Mouse (Mus musculus) cerebellum, adult 11 months (tissue): ENCODE measurements around the gene Mvk.

Experiments
- DNase-seq: peaks from one replicate; pipeline ENCODE4 v3.0.0; 2022

Mvk gene

GRCm38 (mm10) chr5:114443566-114444367 is at the start of gene Mvk, which contains the start of gene Mmab:
TSS of gene Mvk (plus strand) at chr5:114444269.
TSS of gene Mmab (minus strand) at chr5:114444060.
- DNase-seq: peak; percentile 97

GRCm38 (mm10) chr5:114406592-114406991 is 37.5 kb upstream of the Mvk start:
- no peak for DNase-seq

DNA sequence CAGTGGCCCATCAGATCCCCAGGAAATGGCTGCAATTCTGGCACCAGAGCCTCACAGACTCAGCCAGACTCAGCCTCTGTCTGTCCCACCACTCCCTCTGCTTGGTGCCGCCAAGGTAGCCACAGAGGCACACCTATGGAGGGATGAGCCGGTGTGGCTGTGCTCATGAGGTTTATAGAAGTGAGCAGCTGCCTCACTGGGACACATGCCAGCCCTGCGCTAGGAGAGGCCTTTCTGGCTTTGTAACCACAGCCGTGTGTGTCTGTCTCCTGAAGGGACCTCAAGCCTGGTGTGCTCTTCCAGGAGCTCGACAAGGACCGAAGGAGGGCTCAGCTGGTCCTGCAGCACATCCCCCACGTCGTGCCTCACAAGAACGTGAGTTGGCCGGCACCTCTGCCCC is 36.8 kb upstream of the Mvk start:
- DNase-seq: peak; percentile 30

DNA sequence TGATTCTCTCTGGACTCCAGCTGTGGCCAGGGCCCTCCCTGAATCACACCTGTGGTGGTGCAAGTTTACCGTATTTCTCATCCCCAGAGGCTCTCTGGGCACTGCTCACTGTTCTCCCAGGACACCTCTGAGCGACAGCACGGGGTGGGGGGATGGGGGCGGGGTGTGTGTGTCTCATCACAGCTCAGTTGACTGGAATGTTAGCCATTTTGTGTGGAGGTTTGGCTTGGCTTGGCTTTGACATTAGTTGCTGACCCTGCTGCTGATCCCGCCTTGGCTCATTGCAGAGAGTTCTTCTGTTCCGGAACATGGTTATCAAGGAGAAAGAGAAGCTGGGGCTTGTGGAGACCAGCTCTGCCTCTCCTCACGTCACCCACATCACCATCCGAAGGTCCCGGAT is 36.3 kb upstream of the Mvk start:
- DNase-seq: no peak

DNA sequence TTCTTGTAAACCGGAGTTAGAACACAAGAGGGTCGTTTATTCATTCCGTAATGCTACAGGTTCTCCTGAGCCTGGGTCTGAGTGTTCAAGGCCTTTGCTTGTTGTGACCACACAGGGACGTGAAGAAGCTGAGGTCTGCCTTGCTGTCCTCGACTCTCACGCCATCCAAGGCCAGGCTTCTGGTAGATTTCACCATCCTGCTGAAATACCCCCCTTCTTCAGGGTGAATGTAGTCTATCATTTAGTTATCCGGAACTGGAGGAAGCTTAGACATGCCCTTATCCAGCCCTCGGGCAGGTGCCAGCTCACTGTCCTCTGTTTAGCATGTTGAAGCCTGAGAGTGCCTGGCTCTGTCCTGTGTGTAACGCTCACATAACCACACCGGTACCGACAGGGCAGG is 35.2 kb upstream of the Mvk start:
- no peak for DNase-seq

GRCm38 (mm10) chr5:114410429-114410828 is 33.6 kb upstream of the Mvk start:
- DNase-seq: no peak

DNA sequence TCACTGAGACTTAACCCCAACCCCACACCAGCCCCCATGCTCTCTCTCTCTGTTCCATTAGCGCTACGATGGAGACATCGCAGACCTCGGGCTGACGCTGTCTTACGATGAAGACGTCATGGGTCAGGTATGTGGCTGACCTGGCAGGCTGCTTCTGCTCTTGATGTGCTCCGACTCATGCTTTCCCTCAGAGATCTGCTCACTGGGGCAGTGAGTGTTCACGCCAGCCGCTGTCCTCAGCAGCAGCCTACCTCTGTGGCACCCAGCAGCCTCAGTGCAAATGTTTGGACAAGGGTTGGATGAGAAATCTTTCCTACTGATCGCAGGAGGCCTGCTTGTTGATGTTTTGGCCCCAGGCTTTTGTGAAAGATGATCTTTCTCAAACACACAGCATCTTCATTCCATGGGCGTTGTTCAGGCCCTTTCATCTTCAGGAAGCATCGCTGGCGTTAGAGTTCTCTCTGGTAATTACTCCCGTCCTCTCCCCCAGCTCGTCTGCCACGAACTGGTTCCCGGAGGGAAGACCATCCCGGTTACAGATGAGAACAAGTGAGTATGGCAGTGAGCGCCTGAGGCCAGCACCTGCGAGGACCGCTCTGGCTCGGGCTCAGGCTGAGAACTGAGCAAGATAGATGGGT is 31.6 kb upstream of the Mvk start:
- DNase-seq: no peak

DNA sequence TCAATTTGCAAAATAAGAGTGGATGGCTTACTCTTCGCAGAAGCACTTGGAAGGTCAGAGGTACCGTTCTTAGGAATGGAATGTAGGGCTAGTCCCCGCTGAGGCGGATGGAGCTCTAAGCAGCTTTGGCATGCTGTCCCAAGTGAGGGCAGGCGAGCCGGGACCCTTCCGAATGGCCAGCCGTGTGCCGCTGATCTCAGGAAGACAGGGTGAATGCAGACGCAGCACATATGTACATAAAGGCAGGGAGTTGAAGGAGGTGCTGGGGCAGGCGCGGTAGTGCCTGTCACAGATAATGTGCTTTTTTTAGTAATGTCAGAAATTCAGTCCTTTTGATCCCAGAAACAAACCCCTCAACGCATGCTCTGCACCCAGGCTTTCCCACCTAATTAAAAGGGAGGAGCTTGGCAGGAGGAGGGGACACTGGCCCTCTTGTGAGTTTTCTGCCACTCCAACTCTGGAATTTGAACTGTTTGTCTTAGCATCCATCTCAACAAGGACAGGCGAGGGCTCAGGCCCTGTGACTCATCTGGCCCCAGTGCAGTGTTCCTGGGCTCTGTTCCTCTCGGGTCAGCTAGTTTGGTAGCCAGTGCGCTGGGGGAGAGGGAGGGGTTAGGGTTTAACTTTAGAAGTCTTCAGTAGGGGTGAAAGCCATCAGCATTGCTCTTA is 30.9 kb upstream of the Mvk start:
- DNase-seq: no peak

GRCm38 (mm10) chr5:114415606-114416005 is 28.5 kb upstream of the Mvk start:
- no peak for DNase-seq

GRCm38 (mm10) chr5:114416855-114417254 is 27.2 kb upstream of the Mvk start:
- no peak for DNase-seq

GRCm38 (mm10) chr5:114418541-114418940 is 25.5 kb upstream of the Mvk start:
- no peak for DNase-seq

- DNase-seq: no peak
Observed at GRCm38 (mm10) chr5:114421561-114422298, 22.3 kb upstream of the Mvk start.

DNA sequence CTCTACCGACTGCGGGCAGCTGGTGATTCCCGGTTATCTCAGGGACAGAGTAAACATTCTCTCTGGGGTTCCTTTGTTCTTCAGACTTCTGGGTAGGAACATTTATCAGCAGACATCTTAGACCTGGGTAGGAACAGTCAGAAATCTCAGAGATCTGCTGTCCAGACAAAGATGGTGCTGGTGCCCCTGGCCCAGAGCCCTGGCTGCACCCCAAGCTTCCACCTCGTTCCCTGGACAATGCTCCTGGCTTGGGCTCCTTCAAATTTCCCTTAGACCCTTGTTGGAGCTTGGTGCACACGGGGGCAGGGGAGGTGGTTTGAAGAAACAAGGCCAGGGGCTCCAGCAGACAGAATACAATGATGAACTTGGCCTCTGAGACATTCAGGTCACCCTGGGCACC is 21.5 kb upstream of the Mvk start:
- no peak for DNase-seq

DNA sequence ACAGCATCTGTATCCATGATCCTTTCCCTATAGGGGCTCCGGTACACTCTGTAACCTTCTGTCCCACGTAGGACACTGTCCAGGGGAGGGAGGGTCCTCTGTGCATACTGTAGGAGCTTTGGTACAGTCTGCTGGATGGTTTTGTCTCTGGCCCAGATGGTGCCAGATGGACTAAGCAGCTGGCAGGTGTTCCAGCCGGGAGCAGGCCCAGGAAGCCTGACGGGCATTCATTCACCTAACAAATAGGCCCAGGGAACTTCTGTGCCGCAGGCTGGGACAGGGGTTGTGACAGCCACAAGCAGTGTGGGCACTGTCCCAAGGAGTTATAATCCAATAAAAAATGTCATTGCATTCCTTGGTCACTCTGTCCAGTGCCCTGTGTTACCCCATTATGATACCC is 20.1 kb upstream of the Mvk start:
- no peak for DNase-seq

GRCm38 (mm10) chr5:114426732-114427131 is 17.3 kb upstream of the Mvk start:
- no peak for DNase-seq

- no peak for DNase-seq
Observed at GRCm38 (mm10) chr5:114428621-114429020, 15.4 kb upstream of the Mvk start.

DNA sequence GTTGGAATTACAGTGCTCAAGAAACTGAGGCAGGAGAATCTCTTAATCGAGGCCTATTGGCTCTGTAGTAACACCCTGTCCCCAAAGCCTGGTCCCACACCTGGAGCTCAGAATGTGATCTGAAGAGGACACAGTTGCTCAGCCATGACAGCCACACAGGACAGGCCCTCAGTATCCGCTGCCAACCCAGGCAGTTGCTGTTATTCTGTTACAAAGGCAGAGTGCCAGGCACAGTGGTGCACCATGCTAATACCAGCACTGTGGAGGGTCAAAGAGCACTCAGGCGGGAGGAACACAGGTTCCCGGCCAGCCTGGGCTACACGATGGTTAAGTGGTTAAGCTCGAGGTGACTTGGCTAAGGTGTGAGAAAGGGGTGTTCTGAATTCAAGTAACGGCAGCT is 14.3 kb upstream of the Mvk start:
- no peak for DNase-seq

GRCm38 (mm10) chr5:114434359-114434758 is 9.7 kb upstream of the Mvk start:
- no peak for DNase-seq

GRCm38 (mm10) chr5:114435588-114435987 is 8.5 kb upstream of the Mvk start:
- no peak for DNase-seq

DNA sequence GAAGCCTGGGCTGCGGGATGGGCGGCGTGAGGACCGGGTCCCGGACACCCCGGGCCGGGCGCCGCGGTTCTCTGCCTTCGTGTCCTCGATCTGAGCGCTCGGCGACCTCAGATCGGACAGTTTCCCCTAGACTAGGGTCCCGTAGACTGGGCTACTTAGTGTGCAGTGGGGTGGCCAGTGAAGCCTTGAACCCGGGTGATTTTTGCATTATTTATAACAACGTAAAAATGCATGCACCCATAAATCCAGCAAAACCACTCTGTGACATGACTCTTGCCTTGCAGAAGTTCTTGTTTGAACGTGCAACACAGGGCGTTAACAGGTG is 261 bp downstream of the Mvk start:
- no peak for DNase-seq

DNA sequence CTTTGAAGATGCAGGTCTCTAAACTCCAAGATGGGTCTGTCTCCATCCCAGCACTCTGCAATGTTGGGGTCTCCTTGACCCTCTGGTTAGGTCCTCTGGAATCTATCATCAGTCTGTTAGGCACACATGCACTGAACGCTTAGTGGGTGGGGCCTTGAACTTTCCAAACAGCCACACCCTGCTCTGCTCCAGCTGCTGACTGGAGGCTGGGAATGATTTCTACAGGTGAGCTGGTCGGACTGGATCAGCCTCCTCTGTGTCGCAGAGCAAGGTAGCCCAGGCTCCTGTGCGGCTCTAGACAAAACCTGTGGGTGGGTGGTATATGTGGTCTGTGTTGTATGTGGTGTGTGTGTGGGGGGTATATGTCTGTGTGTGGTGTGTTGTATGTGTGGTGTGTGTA is 4.9 kb downstream of the Mvk start:
- DNase-seq: no peak

DNA sequence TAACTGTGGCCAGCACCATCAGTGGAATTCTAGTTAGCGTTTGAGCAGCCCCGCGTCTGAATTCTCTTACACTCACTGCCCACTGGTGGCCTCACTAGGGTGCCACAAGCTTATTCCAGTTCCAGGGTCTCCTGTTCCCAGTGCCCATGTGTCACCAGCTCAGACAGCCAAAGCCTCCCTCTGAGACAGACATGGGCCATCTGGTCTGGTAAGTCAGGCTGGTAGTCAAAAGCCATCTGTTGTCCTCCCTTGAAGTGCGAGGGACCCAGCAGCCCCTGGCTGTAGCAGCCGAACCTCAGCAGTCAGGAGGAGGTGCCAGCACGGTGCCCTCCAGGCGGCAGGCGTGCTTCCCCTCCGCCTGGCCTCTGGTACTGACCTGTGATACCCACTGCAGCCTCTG is 12.2 kb downstream of the Mvk start:
- DNase-seq: peak; percentile 76

GRCm38 (mm10) chr5:114456995-114457605 is 13.0 kb downstream of the Mvk start:
- DNase-seq: no peak
